Mouse (Mus musculus) frontal cortex, postnatal 25 days (tissue): ENCODE measurements at regions not wholly inside any gene's neighbourhood (a gene's known extent, or its start where the extent isn't known, plus 50 kb on each side); places are given as distances from the start of the nearest gene placed in this dataset.

Experiments
- DNase-seq, 2 experiments: peaks; one replicate each; pipeline ENCODE4 v3.0.0; 2022; ENCODE audit warnings: low spot score in 2 of 2

DNA sequence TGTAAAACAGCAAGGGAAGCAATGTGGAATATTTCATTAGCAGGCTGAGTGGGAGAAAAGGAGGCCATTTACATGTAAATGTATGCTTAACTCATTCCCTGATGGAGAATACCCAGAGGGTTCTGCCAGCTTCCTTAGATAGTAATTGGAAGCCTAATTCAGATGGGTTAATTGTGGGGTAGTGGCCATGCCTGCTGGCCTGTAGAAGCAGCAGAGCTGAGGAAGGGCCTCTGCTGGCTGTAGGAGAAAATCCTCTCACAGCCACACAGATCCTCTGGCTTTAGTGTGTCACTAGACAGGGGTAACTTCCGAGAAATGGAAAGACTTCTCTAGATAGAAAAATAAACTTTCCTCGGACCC lies 1588.7 kb upstream of the Got2 start:
- DNase-seq, result no peak

DNA sequence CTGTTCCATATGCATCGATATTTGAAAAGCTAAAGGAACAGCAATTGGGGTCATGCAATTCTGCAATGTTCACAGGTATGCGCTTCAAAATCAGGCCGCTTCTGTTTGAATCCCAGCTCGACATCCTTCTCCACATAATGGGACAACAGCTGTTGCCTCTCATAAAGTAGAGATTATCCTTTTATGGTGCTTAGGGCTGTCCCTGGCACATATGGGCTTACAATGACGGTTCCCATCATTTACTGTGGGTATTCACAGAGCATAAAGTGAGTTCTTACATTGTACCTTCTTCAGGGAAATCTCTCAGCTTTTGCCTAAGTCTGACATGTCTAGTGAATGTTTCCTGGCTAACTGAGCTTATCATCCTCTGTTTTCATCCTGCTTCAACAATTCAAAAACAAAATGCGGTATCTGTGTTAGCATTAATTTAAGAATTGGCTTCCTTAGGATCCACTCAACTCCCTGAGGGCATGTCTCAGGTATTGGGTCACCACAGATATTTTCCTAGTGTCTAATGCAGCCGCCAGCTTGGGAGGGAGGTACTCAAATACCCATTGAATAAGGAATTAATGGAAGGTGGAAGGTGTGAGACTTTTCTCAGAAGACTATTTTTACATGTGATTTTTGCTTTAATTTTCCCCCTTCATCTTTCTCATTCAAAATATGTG lies 1588.2 kb upstream of the Got2 start:
- DNase-seq, result no peak

DNA sequence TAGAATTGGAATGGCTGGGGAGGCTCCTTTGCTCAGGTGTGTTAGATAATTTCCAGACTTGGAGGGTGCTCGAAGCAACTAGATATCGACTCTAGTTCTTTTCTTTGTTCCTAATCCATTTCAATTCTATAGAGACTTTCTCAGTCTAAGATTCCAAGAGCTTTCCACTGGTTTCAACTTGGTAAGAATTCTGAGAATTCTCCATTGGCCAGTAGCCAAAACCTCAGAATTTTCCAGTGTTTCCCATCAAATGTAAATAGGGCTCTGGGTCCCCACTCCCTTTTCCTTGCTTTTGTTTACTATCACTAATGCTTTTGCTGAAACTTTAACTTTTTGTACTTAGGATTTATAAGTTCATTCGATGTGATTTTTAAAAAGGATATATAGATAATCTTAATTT lies 1585.0 kb upstream of the Got2 start:
- DNase-seq, result no peak

DNA sequence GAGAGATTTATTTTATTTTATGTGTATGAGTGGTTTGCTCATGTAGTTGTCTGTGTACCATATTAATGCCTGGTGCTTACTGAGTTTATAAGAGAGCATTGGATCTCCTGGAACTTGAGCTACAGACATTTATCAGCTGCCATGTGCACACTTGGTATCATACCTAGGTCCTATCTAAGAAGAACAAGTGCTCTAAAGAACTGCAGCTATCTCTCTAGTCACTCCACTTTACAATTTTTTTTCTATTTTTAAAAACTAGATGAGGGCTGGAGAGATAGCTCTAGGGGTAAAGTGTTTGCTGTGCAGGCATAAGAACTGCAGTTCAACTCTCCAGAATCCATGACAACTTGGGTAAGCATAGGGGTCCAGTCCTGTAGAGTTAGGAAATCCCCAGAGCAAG lies 1573.1 kb upstream of the Got2 start:
- DNase-seq, result no peak

DNA sequence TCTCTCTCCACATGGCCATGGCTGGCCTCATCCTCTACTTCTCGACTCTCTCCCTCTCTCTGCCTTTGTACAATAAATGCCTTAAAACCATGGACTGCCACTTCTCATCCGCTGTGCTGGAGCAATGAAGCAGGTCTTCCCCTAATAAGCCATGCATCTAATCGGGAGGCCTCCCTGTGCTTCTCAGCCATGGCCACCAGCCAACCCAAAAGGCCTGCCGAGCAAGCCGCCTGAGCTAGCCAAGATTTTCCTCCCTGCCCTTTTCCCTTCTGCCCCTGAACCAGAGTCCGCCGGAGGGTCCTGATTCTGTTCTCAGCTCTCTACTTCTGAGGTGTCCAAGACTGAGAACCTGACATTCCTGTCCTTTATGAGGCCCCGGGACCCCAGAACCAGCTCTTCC lies 1559.3 kb upstream of the Got2 start:
- DNase-seq, result no peak

DNA sequence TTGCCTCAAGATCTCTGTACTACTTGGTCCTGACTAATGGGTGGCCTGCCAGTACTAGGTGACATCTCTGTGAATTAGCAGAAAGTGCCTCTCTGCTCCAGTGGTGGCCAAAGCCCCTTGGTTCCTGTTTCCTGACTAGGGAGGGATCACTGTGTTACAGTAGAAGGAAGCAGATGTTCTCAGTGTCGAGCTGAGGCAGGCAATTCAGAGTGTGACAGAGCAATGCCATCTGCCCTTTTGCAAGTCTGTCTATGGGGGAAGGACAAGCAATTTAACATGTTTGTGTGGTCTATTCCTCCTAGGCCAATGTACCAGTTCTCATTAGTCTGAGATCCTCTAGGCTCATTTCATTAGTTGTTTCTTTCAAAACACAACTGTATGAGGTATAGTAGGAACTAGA lies 1553.1 kb upstream of the Got2 start:
- DNase-seq, result no peak

DNA sequence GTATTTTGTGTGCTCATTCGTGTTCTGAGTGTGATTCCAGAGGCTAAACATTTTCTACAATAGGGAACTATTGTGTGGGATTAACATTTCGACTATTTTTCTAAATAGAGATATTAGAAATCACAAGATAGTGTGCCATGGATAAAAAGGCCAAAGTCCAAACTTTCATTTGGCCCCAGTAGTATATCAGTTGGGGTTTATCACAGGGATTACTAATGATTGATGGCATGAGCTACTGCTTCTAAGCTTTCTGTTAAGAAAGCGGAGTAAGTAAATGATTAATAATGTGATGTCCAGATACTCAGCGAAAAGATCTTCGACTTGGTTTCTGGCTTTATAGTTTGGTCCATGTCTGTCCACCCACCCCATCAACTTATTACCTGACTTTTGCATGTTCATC lies 1545.2 kb upstream of the Got2 start:
- no peak for DNase-seq

DNA sequence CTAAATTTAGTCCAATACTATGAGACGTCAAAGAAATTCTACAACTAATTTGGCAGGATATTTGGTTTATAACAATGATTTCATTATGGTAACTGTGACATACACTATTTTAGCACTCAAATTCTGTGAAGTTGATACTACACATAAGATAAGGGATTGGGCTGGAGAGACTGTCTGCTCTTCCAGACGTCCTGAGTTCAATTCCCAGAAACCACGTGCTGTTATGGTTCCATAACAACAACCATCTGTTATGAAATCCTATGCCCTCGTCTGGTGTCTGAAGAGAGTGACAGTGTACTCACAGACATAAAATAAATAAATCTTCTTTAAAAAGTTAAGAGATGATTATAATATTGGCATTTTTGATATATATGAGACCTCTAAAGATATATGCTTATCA lies 1543.1 kb upstream of the Got2 start:
- no peak for DNase-seq

DNA sequence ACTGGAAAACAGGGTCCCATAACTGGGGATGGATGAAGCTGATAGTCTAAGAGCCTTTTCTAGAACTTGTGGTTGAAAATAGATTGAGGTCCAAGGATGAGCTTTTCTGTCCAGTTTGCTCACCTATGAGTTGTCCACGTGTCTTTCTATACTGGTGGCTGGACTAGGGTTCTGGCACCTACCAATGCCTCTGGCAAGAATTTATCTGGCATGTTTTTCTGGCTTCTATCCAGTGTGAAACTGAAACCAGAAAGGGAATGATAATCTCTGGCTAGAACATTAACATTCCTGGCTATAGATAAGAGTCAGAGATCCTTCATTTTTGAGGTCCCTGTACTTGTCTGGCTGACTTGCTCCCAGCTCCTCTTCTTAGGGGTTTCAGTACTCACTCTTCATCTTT lies 1534.0 kb upstream of the Got2 start:
- no peak for DNase-seq

DNA sequence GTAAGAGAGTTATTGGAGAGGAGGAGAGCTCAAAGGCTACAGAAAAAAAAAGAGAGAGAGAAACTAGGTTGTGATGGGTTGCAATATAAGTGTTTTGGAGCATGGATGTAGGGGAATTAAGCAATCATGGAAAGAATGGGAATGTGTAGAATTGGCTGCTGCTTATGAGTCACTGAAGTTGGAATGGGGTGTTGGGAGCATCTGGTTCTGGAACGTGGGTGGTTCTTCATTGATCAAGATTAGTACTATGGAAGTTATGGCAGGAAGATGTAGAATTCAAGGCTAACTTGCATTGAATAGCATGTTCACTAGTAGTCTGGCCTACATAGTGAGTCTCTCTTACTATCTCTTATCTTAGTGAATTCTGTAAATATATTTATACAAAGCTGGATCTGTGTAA lies 1526.4 kb upstream of the Got2 start:
- DNase-seq, result no peak

DNA sequence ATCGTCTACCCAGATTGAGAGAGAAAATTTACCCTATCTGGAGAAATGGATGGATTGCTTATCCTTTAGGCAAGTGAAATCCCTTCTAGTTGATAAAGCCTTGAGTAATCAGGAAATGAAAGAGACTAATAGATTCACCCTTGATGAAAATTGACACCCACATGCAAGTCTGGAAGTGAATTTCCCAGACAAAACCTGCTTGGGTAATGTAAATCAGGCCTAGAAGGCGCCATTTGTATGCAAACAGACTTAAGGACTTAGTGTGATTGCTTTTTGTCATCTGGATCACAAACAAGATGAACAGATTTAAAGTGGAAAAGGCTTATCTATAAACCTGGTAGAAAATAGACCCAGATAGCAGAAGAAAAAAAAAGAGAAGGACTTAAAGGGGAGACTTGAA lies 1515.0 kb upstream of the Got2 start:
- DNase-seq, result no peak

DNA sequence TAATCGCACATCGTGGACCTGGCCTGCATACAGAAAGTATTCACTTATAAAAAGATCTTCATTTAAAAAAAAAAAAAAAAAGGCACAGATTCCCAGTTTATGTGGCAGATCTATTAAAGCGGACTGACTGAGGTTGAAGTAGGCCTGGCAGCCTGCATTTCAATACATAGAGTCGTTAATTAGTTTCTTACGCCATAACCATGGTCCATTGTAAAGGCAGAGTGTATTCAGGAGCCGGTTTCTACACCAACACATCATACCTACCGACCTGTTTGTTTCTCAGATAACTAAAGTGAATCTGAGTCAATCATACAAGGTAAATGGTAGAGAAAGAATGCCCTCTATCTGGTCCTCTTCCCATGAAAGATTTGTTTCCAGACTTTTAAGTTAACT lies 1509.0 kb upstream of the Got2 start:
- no peak for DNase-seq

DNA sequence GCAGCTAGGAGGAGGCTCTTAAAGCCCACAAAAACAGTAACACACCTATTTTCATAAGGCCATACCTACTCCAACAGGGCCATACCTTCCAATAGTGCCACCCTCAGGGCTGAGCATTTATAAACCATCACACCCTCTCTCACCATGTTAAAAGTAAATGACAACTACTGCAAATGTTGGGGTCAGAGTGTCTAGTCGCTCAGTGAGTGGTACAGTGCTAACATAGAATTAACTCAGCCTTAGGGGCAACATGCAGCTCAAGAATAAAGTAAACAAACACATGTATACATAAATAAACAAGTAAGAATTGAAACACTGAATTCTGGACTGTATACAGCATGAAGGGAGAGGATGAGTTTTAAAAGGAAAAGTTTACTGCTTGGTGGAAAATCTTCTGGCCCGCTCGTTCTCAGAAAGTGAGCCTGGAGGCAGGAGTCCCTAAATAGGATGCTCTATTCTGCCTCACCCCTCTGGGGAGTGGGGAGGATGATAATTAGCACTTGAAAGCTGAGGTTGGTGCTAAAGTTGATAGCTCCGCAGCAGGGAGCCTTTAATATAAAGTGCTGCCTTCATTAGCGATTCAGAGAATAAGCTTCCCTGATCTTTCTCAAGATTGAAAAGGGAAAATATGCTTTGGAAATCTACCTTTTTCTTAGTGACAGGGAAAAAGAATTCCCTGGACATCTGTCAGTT lies 1508.4 kb upstream of the Got2 start:
- no peak for DNase-seq

DNA sequence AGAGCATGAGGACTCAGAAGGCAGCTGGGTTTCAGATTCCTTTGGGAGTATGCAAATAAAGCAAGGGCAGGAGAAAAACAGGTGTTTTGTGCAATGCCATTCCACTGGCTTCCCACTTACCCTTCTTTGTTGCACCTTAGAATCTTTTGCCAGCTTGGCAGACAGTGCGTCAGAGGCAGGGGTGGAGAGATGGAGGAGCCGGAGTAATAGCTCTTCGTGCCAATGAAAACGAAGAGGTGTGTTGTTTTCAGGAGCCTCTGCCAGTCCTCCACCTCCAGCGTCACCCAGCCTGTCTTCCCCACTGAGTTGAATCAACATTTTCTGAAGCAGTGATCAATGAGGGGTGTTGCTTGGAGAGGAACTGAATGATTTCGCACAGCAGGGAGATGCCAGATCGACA lies 1501.3 kb upstream of the Got2 start:
- DNase-seq, result no peak

DNA sequence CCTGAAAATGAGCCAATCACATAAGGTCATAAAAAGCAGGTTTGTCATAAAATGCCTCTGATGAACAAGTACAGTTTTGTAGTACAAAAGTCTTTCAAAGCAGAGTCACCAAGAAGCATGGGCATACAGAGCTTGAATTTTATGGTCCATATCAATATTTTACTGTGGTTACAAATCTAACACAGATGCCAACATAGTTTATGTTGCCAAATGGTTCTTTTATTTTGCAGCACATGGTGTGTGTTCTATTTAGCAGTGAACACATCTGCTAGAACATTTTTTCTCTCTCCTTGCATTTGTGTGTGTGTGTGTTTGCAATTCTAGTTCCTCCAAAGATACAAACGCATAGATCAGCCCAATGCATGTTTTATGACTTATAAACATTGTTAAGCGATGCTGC lies 1500.8 kb upstream of the Got2 start:
- DNase-seq, result no peak

DNA sequence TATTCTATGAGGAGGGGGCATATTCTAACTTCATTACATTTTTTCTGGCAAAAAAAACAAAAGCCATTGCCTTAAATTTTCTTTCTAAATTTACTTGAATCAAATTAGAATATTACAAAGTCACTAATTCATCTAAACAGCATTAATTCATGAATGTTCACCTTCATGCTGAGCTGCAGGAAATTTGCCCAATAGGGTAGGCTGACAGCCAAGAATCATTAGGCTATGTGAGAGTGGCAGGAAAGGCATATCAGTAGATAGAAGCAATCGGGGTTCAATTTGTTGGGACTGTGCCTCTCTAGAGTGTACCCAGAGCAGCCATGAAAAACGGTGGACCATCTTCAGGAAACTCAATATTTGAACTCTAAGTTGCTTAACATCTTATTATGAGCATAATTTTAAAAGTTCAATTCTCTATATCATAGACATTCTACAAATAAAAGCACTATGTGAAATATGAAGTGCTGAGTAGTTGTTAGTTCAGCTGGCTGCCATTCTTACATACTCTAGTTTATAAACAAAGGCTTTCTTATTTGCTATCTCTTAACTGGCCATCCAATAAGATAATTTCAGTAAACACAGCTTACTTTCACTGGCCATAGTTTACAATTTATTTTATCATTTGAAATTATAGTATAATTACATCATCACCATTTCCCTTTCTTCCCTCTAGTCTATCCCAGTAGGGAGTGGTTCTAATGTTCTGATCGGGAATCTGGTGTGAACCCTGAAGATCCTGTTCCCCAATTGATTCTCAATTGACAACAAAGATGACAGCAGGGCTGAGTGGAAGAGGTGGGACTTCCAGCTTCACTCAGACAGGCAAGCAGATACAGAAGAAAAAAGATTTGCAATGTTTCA lies 1486.8 kb upstream of the Got2 start:
- DNase-seq, result no peak

DNA sequence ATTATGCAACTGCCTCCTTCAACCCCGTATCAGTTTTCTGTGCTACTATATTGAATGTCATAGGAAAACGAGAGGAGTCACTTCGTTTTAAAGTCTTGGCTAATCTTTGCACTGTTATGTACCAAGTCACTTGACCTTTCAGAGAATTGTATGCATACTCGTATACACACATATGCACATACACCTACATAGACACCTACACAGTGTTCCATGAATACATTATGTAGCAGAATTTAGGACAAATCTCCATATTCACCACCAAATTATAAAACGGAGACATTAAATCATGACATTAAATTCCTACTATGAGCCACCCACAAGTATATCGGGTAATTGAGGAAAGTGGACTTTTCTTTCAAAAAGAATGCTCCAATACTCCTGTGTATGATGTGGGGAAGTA lies 1458.3 kb upstream of the Got2 start:
- DNase-seq, result peak in 1 of 2 experiments; percentile 3

DNA sequence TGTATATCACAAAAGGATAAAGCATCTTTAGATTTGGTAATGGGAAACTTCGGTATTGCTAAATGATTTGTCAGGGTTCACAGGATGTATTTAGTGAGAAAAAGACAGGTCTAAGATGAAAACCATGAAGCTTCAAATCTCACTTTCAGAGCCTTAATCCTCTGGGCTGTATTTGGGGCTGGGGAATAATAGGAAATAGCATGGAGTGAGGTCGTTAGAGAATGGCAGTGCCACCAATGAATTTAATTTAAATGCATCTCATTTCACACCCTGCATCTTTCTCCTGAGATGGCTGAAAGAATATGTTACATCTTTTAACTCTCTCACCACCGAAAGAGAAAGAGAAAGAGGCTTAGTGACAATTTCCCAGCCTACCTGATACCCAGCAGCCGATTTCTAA lies 1427.2 kb upstream of the Got2 start:
- no peak for DNase-seq

DNA sequence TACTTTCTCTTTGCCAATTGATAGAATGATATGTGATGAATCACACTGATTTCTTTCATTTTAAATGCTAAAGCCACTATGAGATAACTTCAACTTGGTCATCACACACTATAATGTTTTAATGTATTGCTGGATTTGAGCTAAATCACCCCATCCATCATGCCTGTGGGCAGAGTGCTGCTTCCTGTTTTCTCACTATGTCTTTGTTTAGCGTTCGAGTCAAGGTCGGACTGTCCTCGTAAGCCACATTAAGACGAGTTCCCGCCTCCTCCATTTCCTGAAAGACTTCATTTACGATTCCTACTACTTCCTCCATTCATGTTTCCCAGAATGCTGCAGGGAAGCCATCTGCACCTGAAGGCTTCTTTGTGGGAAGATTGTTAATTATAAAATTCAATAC lies 1420.0 kb upstream of the Got2 start:
- no peak for DNase-seq

DNA sequence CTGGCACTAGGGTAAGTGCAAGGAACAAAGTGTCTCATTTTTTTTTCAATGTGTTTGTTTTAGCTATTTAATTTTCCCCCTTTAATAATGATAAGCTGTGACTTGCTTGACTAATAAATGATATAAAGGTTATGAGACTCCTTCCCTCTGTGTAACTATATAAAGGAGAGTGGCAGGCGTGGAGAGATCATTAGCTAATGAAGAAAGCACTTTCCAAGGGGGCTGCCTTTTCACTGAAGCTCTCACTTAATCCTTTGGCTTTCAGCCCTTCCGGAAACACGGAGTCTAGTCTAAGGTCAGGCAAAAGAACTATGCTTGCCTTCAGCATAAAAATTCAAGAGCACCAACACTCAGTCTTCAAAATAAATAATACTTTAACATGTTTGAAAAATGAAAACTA lies 1382.2 kb upstream of the Got2 start:
- no peak for DNase-seq

DNA sequence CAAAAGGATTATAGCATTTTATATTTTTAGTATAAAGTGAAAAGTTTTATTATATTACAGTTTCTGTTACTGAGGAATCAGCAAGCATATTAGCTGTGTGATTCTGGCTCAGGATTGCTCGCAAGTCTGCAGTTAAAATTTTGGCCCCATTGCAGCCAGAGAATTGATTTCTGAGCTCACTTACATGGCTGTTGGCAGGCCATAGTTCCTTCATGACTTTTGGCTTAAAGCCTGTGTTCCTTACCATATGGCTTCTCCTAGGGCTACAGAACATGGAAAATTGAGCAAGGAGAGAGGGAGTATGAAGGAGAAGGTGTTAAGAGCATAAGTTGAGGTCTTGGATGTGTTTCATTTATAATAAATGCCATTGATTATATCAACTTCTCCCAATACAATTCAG lies 1372.6 kb upstream of the Got2 start:
- no peak for DNase-seq

DNA sequence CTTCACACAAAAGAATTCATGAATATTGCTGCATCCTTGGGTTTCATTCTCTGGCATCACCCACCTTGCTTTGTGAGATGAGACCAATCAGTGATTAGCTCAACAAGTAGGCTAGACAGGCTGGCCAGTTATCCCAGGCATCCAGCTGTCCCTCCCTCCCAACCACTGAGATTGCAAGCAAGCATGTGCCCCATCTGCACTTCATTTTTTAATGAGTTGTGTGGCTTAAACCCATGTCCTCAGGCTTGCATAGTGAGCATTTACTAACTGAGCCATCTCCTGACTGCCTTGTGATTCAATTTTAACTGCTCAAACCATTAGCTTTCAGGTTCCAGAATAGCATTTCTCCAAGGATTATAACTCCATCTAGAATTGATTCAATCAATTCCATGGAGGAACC lies 1365.8 kb upstream of the Got2 start:
- DNase-seq, result no peak

DNA sequence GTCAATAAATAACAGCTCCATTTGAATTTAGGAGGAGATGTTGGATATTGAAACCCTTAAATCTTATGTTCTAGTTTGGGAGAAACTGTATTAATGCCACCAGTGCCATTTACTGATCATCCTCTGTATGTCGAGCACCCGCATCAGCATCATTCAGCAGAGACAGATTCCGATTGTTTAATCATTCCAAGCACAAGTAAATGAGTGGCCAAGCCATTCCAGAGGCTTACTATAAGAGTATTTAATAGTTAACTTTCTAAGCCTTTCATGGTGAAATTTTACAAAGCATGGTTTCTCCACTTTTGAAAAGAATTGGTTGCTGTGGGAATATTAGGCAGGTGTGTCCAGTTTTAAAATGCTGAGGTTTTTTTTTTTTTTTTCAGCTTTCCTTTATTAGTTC lies 1363.9 kb upstream of the Got2 start:
- DNase-seq, result no peak
